Mouse (Mus musculus) Patski (cell line): Measurements from ENCODE around the gene Dmbx1. TPM values are rescaled to one million over a fixed set of nuclear protein-coding genes. Genes with fewer than 3 reads are reported as not detected.

ENCODE experiments used
- ATAC-seq: fragments of 100-300 bp; one replicate; pipeline ENCODE4 v1.8.0; 2021
- CTCF ChIA-PET: fragments of 350-600 bp; sonication (Branson Sonifier 250); formaldehyde crosslinking; loops from one replicate; lab custom pipeline; 2022; ENCODE audit warnings: inconsistent platforms; lab: Charles Lee
- POLR2A ChIA-PET: fragments of 350-600 bp; sonication (Branson Sonifier 250); formaldehyde crosslinking; loops from one replicate; lab custom pipeline; 2022; ENCODE audit warnings: antibody characterized with exemption, inconsistent platforms; lab: Charles Lee
- DNase-seq: peaks from one replicate; pipeline ENCODE4 v3.0.0-alpha.2; 2011; ENCODE audit warnings: low read depth, low spot score
- H3K27me3 ChIP-seq: fragments of 371-371 bp; one replicate; pipeline ENCODE4 v1.5.1; 2021
- CTCF ChIP-seq: fragments of 100-300 bp; IDR thresholded peaks from one replicate; pipeline ENCODE4 v1.5.1; 2021
- in situ Hi-C: fragments of 300-500 bp; cut with MboI; formaldehyde crosslinking; loops from 3 replicates; pipeline ENCODE4 v1.11.1; 2018; ENCODE audit warnings: low pct_unique_long_range_greater_than_20kb, mixed read lengths
- polyA plus RNA-seq: library from polyadenylated mRNA; unstranded; gene quantifications from one replicate; pipeline ENCODE4 v1.2.3, GENCODE M21; 2021

The Dmbx1 gene
- polyA plus RNA-seq, 1 experiment from 2014 or later: not detected

DNA sequence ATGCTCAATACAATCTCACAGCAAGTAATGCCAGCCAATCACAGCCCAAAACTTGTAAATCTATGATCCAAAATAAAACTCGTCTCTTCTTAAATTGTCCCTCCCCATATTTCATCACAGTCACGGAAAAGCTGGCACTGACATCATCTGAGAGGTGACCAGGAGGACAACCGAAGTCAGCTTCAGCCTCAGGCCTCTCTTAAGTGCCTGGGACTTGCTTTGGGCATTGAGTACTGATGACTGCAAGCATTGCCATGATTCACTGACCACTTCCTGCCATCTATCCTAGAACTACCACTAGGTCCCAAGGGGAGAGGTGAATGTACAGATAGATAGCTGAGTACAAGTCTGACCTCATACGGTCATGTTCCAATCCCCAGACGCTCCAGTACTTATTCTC is 17.0 kb downstream of the Dmbx1 start:
- no peak for ATAC-seq
- TF ChIP-seq CTCF: no peak

DNA sequence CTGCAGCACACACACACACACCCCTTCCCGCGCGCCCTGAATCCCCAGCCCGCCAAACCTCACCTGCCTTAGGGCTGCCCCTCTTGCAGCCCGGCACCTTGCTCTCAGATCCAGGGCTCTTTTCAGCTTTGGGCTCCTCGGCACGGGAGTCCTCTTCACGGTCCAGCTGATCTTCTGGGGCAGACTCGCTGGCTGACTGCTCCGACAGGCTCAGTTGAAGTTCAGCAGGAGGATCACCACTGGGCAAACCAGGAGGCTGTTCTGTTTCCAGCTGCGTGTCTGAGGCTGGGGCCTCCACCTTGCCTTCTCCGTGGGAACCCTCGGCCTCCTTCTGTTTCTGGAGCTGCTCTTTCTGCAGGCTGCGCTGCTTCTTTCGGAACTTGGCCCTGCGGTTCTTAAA is 19.8 kb downstream of the Dmbx1 start:
- DNase-seq (no peak), ATAC-seq (no peak)
- POLR2A ChIA-PET: no interaction called here
- in situ Hi-C loops: no loop called here
- CTCF ChIA-PET: no interaction called here
- H3K27me3 ChIP-seq: no peaks in the 10 kb centered on the region
- TF ChIP-seq CTCF: no peak

More for the DNA sequence above, 17.0 kb downstream of the Dmbx1 start:
- peaks cover 8% of the 10 kb centered on the region for H3K27me3 ChIP-seq
- no peak for DNase-seq
- in situ Hi-C loops: no loop called here
- ChIA-PET CTCF (no interaction called here), POLR2A (no interaction called here)

GRCm38 (mm10) chr4:115911586-115911985 is 28.1 kb downstream of the Dmbx1 start:
- in situ Hi-C loops: no loop called here
- no peak for ATAC-seq
- H3K27me3 ChIP-seq: peaks cover 11% of the 10 kb centered on the region
- ChIA-PET POLR2A (no interaction called here), CTCF (interaction anchor here (1.0 kb wide), 1 partner anchor 69 kb away, joined by 3 read pairs; no protein-coding TSS in a partner anchor)
- no peak for TF ChIP-seq CTCF
- no peak for DNase-seq

DNA sequence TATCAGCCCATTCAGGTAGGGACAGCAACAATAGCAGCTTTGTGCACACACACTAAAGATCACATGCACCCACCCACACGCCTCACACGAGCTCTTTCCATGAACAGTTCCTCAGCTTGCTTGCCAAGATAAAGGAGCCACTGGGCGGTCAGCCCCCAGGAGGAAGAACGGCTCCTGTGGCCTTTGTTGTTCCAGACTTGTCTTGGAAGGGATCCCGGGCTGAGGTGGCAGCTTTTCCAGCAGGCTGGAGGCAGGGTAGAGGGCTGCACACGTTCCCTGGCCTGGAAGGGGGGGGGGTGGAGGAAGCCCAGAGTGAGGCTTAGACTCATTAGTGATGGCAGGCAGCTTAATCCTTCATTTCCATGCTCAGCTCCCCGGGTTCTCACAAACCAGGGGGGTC is 31.1 kb downstream of the Dmbx1 start:
- ATAC-seq (no peak), DNase-seq (no peak)
- peaks cover 11% of the 10 kb centered on the region for H3K27me3 ChIP-seq
- in situ Hi-C loops: loop anchor here (5.0 kb wide), 1 partner anchor 44 kb away; no protein-coding TSS in a partner anchor
- ChIA-PET CTCF (interaction anchor here (0.9 kb wide), 1 partner anchor 10 kb away, joined by 3 read pairs; no protein-coding TSS in a partner anchor), POLR2A (no interaction called here)
- no peak for TF ChIP-seq CTCF

- POLR2A ChIA-PET: no interaction called here
- TF ChIP-seq CTCF: no peak
- in situ Hi-C loops: loop anchor here (5.0 kb wide), 1 partner anchor 44 kb away; no protein-coding TSS in a partner anchor
- DNase-seq (no peak), ATAC-seq (no peak)
- peaks cover 11% of the 10 kb centered on the region for H3K27me3 ChIP-seq
- CTCF ChIA-PET: no interaction called here
These were observed 31.7 kb downstream of the Dmbx1 start for GRCm38 (mm10) chr4:115907994-115908393.

DNA sequence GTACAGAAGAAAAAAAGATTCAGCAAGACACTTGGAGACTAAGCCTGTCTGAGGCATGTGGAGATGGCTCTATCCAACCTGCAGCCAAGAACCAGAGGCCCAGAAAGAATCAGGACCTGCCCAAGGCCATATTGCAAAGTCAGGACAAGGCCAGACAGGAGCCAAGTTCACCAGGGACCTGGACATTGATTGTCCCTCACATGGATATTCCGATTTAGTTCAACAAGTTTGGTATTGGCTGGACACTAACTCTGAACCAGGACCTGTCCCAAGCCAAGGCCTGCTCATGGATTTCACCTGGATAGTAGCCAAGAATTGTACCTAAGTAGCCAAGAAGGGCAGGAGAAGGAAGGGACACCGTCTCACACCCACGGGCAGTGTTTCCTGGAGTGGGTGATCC is 32.9 kb downstream of the Dmbx1 start:
- ATAC-seq (no peak), DNase-seq (no peak)
- ChIA-PET CTCF (no interaction called here), POLR2A (no interaction called here)
- in situ Hi-C loops: loop anchor here (5.0 kb wide), 1 partner anchor 46 kb away; no protein-coding TSS in a partner anchor
- TF ChIP-seq CTCF: no peak
- peaks cover 11% of the 10 kb centered on the region for H3K27me3 ChIP-seq

DNA sequence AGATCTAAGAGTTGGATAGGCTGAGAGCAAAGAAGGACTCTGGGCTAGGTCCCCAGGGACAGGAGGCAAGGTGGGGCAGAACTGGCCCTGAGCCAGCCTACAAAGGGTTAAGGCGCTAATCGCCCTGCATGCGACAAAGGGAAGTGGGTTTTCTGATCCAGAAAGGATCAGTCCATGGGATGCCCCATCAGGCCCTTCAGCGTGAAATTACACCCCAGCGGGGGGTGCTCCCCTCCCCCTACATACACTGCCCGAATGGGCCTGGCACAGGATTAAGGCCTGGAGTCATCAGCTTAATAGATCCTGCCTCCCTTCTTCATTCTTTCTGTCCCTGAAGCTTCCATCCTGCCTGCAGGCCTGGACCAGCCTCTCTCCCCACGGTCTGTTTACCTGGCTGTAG is 34.0 kb downstream of the Dmbx1 start:
- ATAC-seq (no peak), DNase-seq (no peak)
- H3K27me3 ChIP-seq: peaks cover 14% of the 10 kb centered on the region
- TF ChIP-seq CTCF: no peak
- POLR2A ChIA-PET: no interaction called here
- CTCF ChIA-PET: no interaction called here
- in situ Hi-C loops: loop anchor here (5.0 kb wide), 1 partner anchor 47 kb away; no protein-coding TSS in a partner anchor

DNA sequence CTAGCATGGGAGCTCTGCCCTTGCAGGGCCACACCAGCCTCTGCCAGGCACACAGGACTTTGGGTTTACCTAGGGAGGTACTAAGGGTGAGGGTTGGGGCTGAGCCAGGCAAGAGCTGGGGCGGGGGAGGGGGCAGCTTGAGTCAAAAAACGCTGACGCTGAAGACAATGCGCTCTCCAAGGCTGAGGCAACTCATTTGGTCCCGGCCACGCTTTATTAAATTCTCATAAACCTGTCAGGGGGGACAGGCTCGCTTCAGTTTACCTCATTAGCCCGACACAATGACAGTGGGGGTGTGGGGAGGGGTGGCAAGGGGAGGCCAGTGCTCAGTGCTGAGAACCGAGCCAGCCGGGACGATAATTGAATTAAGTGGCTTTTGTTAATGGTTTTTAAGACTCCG is 35.4 kb downstream of the Dmbx1 start:
- DNase-seq (no peak), ATAC-seq (no peak)
- H3K27me3 ChIP-seq: peaks cover 17% of the 10 kb centered on the region
- ChIA-PET POLR2A (interaction anchor here (1.5 kb wide), 1 partner anchor 50 kb away, joined by 4 read pairs; no protein-coding TSS in a partner anchor), CTCF (interaction anchor here (1.9 kb wide), 1 partner anchor 80 kb away, joined by 8 read pairs; no protein-coding TSS in a partner anchor)
- TF ChIP-seq CTCF: no peak
- in situ Hi-C loops: loop anchor here (5.0 kb wide), 1 partner anchor 78 kb away; no protein-coding TSS in a partner anchor

DNA sequence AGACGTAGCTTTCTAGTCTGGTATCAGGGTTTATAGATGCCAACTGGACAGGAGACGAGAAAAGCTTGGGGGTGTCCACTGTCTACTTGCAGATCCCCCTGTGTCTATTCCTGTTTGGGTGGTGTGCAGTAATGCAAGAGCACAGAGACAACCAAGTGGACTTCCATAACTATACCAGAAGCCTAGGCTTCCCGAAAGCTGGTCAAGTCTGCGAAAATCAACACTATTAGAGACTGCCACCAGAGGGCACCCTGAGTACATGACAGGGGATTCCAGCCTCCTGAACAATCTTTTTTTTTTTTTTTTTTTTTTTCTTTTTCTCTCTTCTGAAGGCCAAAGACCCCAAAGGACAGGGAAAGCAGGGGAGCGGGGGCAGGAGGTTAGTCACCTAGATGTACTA is 36.9 kb downstream of the Dmbx1 start:
- peak; percentile 68 for TF ChIP-seq CTCF
- no peak for DNase-seq
- ChIA-PET POLR2A (no interaction called here), CTCF (interaction anchor here (0.7 to 2.6 kb wide), 9 partner anchors 14 to 1581 kb away, joined by 3 to 14 read pairs (median 4); no protein-coding TSS in a partner anchor)
- H3K27me3 ChIP-seq: peaks cover 18% of the 10 kb centered on the region
- ATAC-seq: no peak
- in situ Hi-C loops: loop anchor here (5.0 kb wide), 1 partner anchor 79 kb away; no protein-coding TSS in a partner anchor

- DNase-seq: no peak
- no peak for ATAC-seq
- CTCF ChIA-PET: interaction anchor here (1.1 kb wide), 1 partner anchor 11 kb away, joined by 3 read pairs; no protein-coding TSS in a partner anchor
- POLR2A ChIA-PET: no interaction called here
- in situ Hi-C loops: no loop called here
- peaks cover 22% of the 10 kb centered on the region for H3K27me3 ChIP-seq
- no peak for TF ChIP-seq CTCF
These were observed 41.7 kb downstream of the Dmbx1 start for GRCm38 (mm10) chr4:115897901-115898631.

DNA sequence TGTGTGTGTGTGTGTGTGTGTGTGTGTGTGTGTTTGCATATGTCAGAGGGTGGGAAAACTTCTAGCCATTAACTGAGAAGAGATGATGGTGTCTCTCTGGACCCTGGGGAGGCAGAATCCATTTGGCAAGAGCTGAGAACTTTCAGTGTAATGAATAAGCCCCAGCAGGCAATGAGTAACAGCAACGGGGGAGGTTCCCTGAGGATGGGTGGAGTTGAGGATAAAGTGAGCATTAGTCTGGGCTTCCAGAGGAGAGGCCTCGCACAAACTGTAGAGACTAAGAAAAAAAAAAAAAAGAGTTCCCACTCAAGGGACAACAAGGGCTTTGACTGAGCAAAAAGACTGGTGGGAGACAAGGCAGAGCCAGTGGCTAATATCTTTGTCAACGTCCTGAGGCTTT is 45.4 kb downstream of the Dmbx1 start:
- no peak for TF ChIP-seq CTCF
- in situ Hi-C loops: no loop called here
- POLR2A ChIA-PET: no interaction called here

More for the DNA sequence above, 45.4 kb downstream of the Dmbx1 start:
- ATAC-seq (no peak), DNase-seq (no peak)
- CTCF ChIA-PET: no interaction called here
- H3K27me3 ChIP-seq: peaks cover 15% of the 10 kb centered on the region
